Mouse (Mus musculus) C2C12 (cell line): ENCODE measurements around the gene Rpl15.

Experiments
- CEBPB ChIP-seq: IDR thresholded peaks from one replicate; pipeline ENCODE4 v1.6.1; 2011; ENCODE audit warnings: low read depth, mild to moderate bottlenecking, control low read depth, moderate library complexity
- CTCF ChIP-seq: IDR thresholded peaks from one replicate; pipeline ENCODE4 v1.5.1; 2011; ENCODE audit not compliant: control insufficient read depth, insufficient read depth, insufficient read length
- FOSL1 ChIP-seq: IDR thresholded peaks from one replicate; pipeline ENCODE4 v1.8.0; 2011; ENCODE audit warnings: mild to moderate bottlenecking, low read length; ENCODE audit not compliant: poor library complexity, insufficient read depth, severe bottlenecking
- MAX ChIP-seq: IDR thresholded peaks from one replicate; pipeline ENCODE4 v1.6.1; 2011; ENCODE audit warnings: mild to moderate bottlenecking, control low read depth
- MYOG ChIP-seq: IDR thresholded peaks from one replicate; pipeline ENCODE4 v1.6.1; 2011; ENCODE audit not compliant: control insufficient read depth, insufficient read length; ENCODE audit errors: extremely low read depth
- USF1 ChIP-seq: IDR thresholded peaks from one replicate; pipeline ENCODE4 v1.6.1; 2011; ENCODE audit warnings: low read depth, mild to moderate bottlenecking, control low read depth, moderate library complexity

- TF ChIP-seq CTCF (no peak), USF1 (no peak), CEBPB (no peak), FOSL1 (no peak), MYOG (no peak), MAX (no peak)
These were observed 475 bp upstream of the Rpl15 start for GRCm38 (mm10) chr14:18271666-18272065.
